Mouse (Mus musculus) 416B (cell line): ENCODE measurements at regions not wholly inside any gene's neighbourhood (a gene's known extent, or its start where the extent isn't known, plus 50 kb on each side); places are given as distances from the start of the nearest gene placed in this dataset.

Experiments
- DNase-seq: peaks from one replicate; pipeline ENCODE4 v3.0.0; 2011; ENCODE audit warnings: low read depth

GRCm38 (mm10) chr7:94116899-94117521 lies 1037.3 kb downstream of the Fam181b start:
- no peak for DNase-seq

- DNase-seq, result no peak
These were observed 1044.1 kb downstream of the Fam181b start for GRCm38 (mm10) chr7:94123781-94124180.

DNA sequence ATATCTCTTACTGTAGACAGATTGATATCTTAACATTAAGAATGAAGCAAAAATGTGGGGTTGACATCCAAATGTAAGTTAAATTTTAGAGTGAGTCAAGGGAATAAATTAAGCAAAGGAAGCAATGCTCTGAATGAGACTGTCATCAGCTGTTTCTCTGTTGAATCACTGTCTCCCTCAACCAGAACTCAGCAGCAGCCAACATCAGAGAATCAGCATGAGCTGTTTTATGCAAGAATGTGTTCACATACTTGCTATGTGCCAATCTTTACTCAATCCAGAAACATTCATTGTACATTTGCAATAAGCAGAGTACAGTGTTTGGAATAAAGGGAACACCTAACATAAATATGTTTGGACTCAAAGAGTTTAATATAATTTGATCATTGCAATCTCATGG lies 1074.6 kb downstream of the Fam181b start:
- DNase-seq, result no peak

DNA sequence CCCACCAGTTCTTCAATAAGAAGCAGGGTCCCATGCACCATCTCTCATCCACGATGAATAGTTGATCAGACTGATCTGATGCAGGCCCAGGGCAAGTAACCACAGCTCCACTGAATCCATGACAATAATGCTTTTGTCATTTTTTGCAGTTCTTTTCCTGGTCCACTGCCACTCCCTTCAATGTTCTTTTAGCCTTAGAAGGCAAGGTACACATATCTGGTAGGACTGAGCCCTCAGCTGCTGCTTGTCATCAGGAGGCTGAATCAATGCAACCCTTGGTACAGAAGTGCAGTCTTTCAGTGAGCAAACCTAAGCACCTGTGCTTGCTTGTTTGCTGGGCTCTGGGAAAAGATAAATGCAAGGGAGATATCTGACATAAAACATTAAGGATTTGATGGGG lies 1075.8 kb downstream of the Fam181b start:
- DNase-seq, result no peak

- DNase-seq, result no peak
These were observed 1100.4 kb downstream of the Fam181b start for GRCm38 (mm10) chr7:94180027-94180426.

DNA sequence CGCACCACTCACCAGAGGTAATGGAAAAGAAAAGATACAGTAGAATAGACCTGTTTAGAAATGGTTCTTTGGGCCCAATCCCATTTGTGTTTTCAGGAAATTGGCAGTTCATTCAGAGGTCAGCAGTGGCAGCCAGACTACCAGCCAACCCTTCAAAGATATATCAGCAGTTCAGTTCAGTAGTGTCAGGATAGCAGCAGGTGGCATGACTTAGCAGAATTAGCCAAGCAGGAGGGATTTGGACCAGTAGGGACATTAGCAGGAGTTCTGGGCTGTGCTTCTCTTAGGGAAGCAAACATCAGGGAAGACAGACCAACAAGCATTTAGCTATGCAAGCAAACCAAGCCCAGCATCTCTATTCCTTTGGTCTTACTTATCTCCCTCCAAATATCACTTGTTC lies 1132.7 kb downstream of the Fam181b start:
- no peak for DNase-seq

- DNase-seq, result no peak
These were observed 1147.8 kb downstream of the Fam181b start for GRCm38 (mm10) chr7:94227482-94227881.

DNA sequence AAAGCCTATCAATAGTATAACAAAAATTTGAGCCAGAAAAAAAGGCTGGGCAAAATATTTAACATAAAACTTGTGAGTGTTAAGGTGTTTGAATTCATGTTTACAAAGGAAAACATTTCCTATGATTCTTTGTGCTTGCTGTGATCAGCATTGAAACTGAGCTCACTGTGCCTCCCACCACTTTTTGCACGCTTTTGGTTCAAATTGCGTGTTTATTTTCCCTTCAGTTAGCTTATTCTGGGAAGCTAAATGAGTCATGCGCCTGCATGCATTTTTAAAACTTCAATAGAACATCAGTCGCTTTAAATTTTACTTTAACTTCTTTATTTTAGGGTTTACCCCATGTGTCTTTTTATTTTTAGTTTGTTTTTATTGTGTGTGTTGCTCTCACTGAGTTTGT lies 1154.0 kb downstream of the Fam181b start:
- DNase-seq, result no peak

- DNase-seq, result no peak
These were observed 1169.8 kb downstream of the Fam181b start for GRCm38 (mm10) chr7:94249501-94249900.

GRCm38 (mm10) chr7:94268665-94269320 lies 1189.1 kb downstream of the Fam181b start:
- DNase-seq, result no peak

GRCm38 (mm10) chr7:94281529-94281928 lies 1201.9 kb downstream of the Fam181b start:
- DNase-seq, result no peak

DNA sequence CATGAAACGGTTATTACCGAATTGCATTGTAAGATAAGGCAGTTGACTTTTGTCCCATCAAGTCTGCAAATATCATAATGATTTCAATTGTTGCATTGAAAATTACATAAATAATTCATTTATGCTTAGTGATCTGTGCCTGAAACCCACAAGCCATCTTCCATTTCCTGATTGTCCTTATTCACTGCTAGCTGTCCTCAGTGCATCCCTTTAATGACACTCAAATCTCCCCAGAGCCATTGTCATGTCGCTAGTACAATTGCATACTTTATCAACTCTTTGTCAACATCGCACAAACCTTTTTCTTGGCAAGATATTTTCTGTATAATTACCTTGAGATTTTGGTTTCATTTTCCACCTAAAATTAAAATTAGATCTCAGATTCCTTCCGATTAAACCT lies 1202.3 kb downstream of the Fam181b start:
- no peak for DNase-seq

- no peak for DNase-seq
These were observed 1203.5 kb downstream of the Fam181b start for GRCm38 (mm10) chr7:94283031-94283609.

DNA sequence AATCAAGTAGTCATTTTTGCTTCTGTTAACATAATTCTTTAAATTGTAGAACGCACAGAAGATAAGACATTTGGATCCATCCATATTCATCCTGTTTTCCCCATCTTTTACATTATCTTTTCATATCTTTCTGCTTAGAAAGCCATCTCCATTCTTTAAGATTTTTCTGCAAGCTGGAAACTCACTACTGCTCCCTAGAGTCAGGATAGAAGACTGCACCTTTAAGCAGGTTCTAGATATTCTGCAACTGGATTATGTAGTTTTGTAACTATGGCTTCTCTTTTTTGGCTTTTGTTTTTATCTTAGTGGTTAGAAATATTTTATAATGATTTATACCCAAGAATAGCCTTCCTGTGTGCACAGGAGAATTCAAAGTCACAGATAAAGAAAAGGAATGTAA lies 1225.9 kb downstream of the Fam181b start:
- DNase-seq, result peak; percentile 8

GRCm38 (mm10) chr7:94314983-94315642 lies 1235.4 kb downstream of the Fam181b start:
- DNase-seq, result no peak

DNA sequence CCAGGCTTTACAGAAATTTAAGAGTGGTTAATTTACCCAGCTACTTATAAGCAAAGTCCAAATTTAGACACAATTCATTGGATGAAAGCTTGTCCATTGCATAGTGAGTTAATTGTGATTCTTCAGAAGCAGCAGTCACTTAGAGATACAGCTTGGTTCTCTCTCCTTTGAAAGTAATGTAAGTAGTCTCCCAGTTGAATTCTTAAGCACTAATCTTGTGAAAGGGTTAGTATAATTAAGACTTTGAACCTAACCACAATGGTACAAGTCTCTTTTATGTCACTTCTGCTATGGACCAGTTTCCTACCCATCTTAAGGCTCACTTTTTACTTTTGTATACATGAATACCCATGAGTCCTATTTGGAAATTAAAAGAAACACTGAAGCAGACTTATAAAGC lies 1252.9 kb downstream of the Fam181b start:
- DNase-seq, result no peak
